Mouse (Mus musculus) stomach, postnatal 0 days (tissue): ENCODE results near the gene Nanos3.

Source experiments
- CTCF ChIP-seq: IDR thresholded peaks from 2 replicates; pipeline ENCODE4 v1.5.1; 2016; ENCODE audit warnings: antibody characterized with exemption, low read depth, mild to moderate bottlenecking, moderate library complexity
- EP300 ChIP-seq: optimal IDR thresholded peaks from 2 replicates; pipeline ENCODE3; 2016; ENCODE audit warnings: antibody characterized with exemption

GRCm38 (mm10) chr8:84213277-84213676 lies 28.3 kb upstream of the Nanos3 start:
- TF ChIP-seq CTCF (no peak), EP300 (no peak)
